Mouse (Mus musculus) heart, adult 18-20 months (tissue): ENCODE measurements around the gene Rexo5. TPM values are rescaled to one million over a fixed set of nuclear protein-coding genes. Genes with fewer than 3 reads are reported as not detected.

Experiments used
- DNase-seq, 2 experiments: peaks; one replicate each; pipeline ENCODE4 v3.0.0; 2021 to 2022; ENCODE audit warnings: mixed read lengths in 1 of 2
- total RNA-seq, 2 experiments: library from RNA; stranded (reverse); gene quantifications; 2 replicates each; pipeline ENCODE4 v1.2.3; 2021

The Rexo5 gene
- total RNA-seq, 2 experiments from 2014 or later: 1.1 to 2.1 TPM

GRCm38 (mm10) chr7:119892742-119893141 is 98.9 kb downstream of the Rexo5 start:
- DNase-seq: no peak

GRCm38 (mm10) chr7:119894818-119895544 is 101.2 kb downstream of the Rexo5 start:
- no peak for DNase-seq

- DNase-seq: peak; percentile 97 to 98
Observed at GRCm38 (mm10) chr7:119895639-119896512, 102.1 kb downstream of the Rexo5 start, which contains the start of the genes Lyrm1 and Dcun1d3. Gene Lyrm1 (plus strand): TSS chr7:119895861. Gene Dcun1d3 (minus strand): TSS chr7:119896298.

- DNase-seq: no peak
Observed at GRCm38 (mm10) chr7:119897521-119898109, 103.8 kb downstream of the Rexo5 start.

GRCm38 (mm10) chr7:119898247-119898856 is 104.5 kb downstream of the Rexo5 start:
- no peak for DNase-seq

Other genes with a start within 250 kb of the Rexo5 start
- not detected for gene Acsm2, start 239.7 kb upstream of the Rexo5 start, total RNA-seq
- gene Acsm1, start 187.0 kb upstream of the Rexo5 start, total RNA-seq: under 1 TPM in 1 of 2 experiments, not detected in 1; 0.57 TPM
- not detected for gene Acsm4, start 104.0 kb upstream of the Rexo5 start, total RNA-seq
- gene Thumpd1, start 73.2 kb upstream of the Rexo5 start, total RNA-seq: 10 to 100 TPM; 16.0 to 17.2 TPM
- 1 to 10 TPM in 1 of 2 experiments, not detected in 1; 5.7 TPM for gene Acsm3, start 33.1 kb upstream of the Rexo5 start, total RNA-seq
- gene Eri2, start 52 bp downstream of the Rexo5 start, total RNA-seq: 1 to 10 TPM; 1.3 to 1.4 TPM
- 1 to 10 TPM; 7.2 to 9.6 TPM for gene Lyrm1, start 101.9 kb downstream of the Rexo5 start, total RNA-seq
- 10 to 100 TPM; 13.1 to 15.3 TPM for gene Dcun1d3, start 102.3 kb downstream of the Rexo5 start, total RNA-seq